Mouse (Mus musculus): ENCODE results near the gene Zfp575. TPM values are rescaled to one million over a fixed set of nuclear protein-coding genes. Genes with fewer than 3 reads are reported as not detected.

Zfp575 gene
- polyA plus RNA-seq, 1 experiment from 2014 or later: 4.0 TPM

DNA sequence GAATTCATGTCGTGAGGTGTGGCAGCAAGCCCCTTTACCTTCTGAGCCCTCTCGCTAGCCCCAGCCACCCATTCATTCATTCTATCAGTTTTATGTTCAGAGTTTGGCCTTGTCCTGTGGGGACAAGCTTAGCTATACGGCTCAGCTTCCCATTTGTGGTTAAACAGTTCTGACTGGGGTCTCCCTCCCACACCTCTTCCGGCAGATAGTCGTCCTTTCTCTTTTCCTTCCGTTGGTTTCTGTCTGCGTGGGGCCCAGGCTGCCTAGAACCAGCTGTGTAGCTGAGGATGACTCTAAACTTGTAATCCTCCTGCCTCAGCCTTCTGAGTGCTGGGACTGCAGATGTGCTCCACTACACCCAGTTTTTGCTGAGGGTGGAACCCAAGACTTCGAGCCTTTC lies 30.3 kb upstream of the Zfp575 start:
- Histone ChIP-seq H3K4me2 (no peak overlapping the region), H3K9ac (replicated peaks) (no peak overlapping the region), H3K9me3 (peaks cover 8% of the 10 kb centered on the region; the same call in 1 of the 2 replicates), H3K36me3 (no peaks in the 10 kb centered on the region), H3K4me3 (replicated peaks) (no peak overlapping the region), H3K27ac (no peak overlapping the region), H3K4me1 (replicated peaks) (peaks cover 2% of the 10 kb centered on the region), H3K27me3 (peaks cover 29% of the 10 kb centered on the region)
- WGBS: 85% methylated on average over 8 of the region's 8 CpGs
- no peak for ATAC-seq (ENCODE audit: insufficient number of reproducible peaks, insufficient read depth, low FRiP score, low TSS enrichment, low read depth)

DNA sequence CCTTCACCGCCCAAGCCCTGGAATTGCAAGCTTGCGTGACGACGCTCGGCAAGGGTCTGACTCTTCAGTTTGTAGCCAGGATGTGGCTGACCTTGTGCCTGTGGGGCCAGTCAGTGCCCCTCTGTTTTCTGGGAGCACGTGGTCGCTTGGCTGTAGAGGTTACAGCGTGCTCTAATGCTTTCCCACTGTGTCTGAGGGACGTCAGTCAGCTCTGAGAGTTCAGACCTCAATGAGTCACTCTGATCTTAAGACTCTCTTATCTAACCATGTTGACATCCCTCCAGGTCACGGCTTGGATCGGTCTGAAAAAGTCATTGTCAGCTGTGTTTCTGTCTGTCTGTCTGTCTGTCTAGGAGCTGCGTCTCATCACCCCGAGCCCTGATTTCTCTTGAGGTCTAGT lies 27.4 kb upstream of the Zfp575 start:
- Histone ChIP-seq H3K4me1 (replicated peaks) (peaks cover 24% of the 10 kb centered on the region), H3K27ac (no peak overlapping the region), H3K9ac (replicated peaks) (no peak overlapping the region), H3K9me3 (0 out of 2 replicates have a peak, but pooled peaks cover 3% of the 10 kb centered on the region), H3K36me3 (no peaks in the 10 kb centered on the region), H3K4me3 (replicated peaks) (no peak overlapping the region), H3K27me3 (peaks cover 55% of the 10 kb centered on the region), H3K4me2 (no peak overlapping the region)
- 79% methylated on average over 13 of the region's 13 CpGs for WGBS
- no peak for ATAC-seq (ENCODE audit: insufficient number of reproducible peaks, insufficient read depth, low FRiP score, low TSS enrichment, low read depth)

- H3K27ac ChIP-seq: no peak overlapping the region
- WGBS: 2% methylated on average over 27 of the region's 27 CpGs
- H3K4me2 ChIP-seq: peak overlapping the region; percentile 46
Observed at GRCm38 (mm10) chr7:24612308-24612910, 25.0 kb upstream of the Zfp575 start.

DNA sequence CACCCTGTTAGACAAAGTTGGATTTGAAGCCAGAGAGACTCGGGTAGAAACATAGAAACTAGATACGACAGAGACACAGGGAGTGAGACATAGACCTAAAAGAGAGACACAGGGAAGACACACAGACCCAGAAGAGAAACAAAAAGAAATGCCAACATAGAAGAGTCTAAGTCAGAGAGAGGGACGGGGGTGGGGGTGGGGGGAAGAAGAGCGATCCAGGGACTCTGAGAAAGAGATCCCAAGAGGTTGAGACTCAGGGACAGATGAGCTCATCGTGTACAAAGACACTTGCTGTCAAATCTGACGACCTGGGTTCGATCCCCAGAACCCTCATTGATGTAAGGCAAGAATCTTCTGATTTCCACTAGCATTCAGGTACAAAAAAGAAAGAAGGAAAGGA lies 24.3 kb upstream of the Zfp575 start:
- Histone ChIP-seq H3K27me3 (peaks cover 63% of the 10 kb centered on the region), H3K9me3 (no peaks in the 10 kb centered on the region), H3K4me2 (peak overlapping the region; percentile 58), H3K9ac (replicated peaks) (no peak overlapping the region), H3K36me3 (peaks cover 22% of the 10 kb centered on the region; the same call in 1 of the 2 replicates), H3K27ac (no peak overlapping the region), H3K4me3 (replicated peaks) (peak overlapping the region; percentile 38), H3K4me1 (replicated peaks) (peaks cover 24% of the 10 kb centered on the region)
- ATAC-seq (ENCODE audit: insufficient number of reproducible peaks, insufficient read depth, low FRiP score, low TSS enrichment, low read depth): no peak
- 14% methylated on average over 7 of the region's 7 CpGs for WGBS

More at GRCm38 (mm10) chr7:24612308-24612910, 25.0 kb upstream of the Zfp575 start:
- no peak for ATAC-seq (ENCODE audit: insufficient number of reproducible peaks, insufficient read depth, low FRiP score, low TSS enrichment, low read depth)
- peaks cover 63% of the 10 kb centered on the region for H3K27me3 ChIP-seq
- peaks cover 24% of the 10 kb centered on the region for H3K4me1 ChIP-seq (replicated peaks)
- peak overlapping the region; percentile 26 for H3K4me3 ChIP-seq (replicated peaks)
- 0 out of 2 replicates have a peak overlapping the region, but pooled peaks have one; percentile 1 for H3K9ac ChIP-seq (replicated peaks)
- peaks cover 17% of the 10 kb centered on the region; the same call in 1 of the 2 replicates for H3K36me3 ChIP-seq
- H3K9me3 ChIP-seq: no peaks in the 10 kb centered on the region

- Histone ChIP-seq H3K27ac (no peak overlapping the region), H3K4me2 (peak overlapping the region; percentile 58), H3K4me3 (replicated peaks) (peak overlapping the region; percentile 38), H3K9ac (replicated peaks) (0 out of 2 replicates have a peak overlapping the region, but pooled peaks have one; percentile 18), H3K36me3 (peaks cover 25% of the 10 kb centered on the region; the same call in 1 of the 2 replicates), H3K4me1 (replicated peaks) (peaks cover 24% of the 10 kb centered on the region), H3K9me3 (no peaks in the 10 kb centered on the region), H3K27me3 (peaks cover 63% of the 10 kb centered on the region)
- ATAC-seq (ENCODE audit: insufficient number of reproducible peaks, insufficient read depth, low FRiP score, low TSS enrichment, low read depth): peak; percentile 38; the same call in 1 of the 2 replicates
- under 1% methylated on average over 36 of the region's 36 CpGs for WGBS
Observed at GRCm38 (mm10) chr7:24610879-24611494, 23.5 kb upstream of the Zfp575 start.

DNA sequence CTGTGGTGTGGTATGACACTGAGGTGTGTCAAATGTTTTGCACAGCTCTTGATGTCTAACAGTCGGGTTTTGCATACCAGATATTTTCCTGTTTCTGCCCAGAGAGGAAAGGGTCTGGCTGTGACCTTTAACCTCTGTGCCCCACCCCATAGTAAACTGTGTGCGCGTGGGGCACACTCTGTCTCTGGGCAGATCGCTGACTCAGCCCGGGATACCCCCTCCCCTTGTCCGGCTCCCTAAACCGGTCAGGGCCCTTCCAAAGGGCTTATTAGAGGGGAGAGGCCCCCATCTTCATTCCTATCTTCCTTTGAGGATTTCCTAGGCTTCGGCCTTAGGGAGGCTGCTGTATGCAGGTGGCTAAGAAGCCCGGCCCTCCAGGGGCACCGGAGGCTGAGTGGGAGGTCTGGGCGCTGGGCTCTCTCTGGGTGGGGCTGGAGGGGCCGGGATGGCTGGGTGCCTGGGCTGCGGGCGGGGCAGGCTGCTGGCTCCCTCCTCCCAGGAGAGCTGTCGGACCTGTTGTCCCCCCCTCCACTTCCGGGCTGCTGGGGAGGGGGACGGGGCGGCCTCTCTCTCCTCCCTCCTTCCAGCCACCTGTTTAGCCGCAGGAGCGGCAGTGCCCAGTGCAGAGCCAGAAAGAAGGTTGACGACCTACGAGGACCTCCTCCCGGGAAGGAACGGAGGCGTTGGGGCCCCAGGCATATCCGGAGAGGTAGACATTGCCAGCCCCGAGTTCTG lies 22.9 kb upstream of the Zfp575 start, which contains the start of gene Phldb3:
Gene Phldb3, plus strand, starts transcription at position 620 of the 735 bp plus-strand sequence.
- peaks cover 62% of the 10 kb centered on the region for H3K27me3 ChIP-seq
- peak within 1 kb of the TSS; percentile 58 for H3K4me2 ChIP-seq
- 3% methylated on average over 27 of the region's 27 CpGs for WGBS
- no peak within 1 kb of the TSS for H3K27ac ChIP-seq
- H3K9ac ChIP-seq (replicated peaks): 0 out of 2 replicates have a peak within 1 kb of the TSS, but pooled peaks have one; percentile 18
- H3K4me3 ChIP-seq (replicated peaks): peak within 1 kb of the TSS; percentile 38
- no peak for ATAC-seq (ENCODE audit: insufficient number of reproducible peaks, insufficient read depth, low FRiP score, low TSS enrichment, low read depth)
- H3K36me3 ChIP-seq: peaks cover 25% of the 10 kb centered on the region; the same call in 1 of the 2 replicates
- no peaks in the 10 kb centered on the region for H3K9me3 ChIP-seq
- peaks cover 24% of the 10 kb centered on the region for H3K4me1 ChIP-seq (replicated peaks)

- H3K27ac ChIP-seq: no peak overlapping the region
- WGBS: 72% methylated on average over 8 of the region's 8 CpGs
- no peak overlapping the region for H3K4me3 ChIP-seq (replicated peaks)
- no peak overlapping the region for H3K9ac ChIP-seq (replicated peaks)
- H3K4me1 ChIP-seq (replicated peaks): peaks cover 24% of the 10 kb centered on the region
- ATAC-seq (ENCODE audit: insufficient number of reproducible peaks, insufficient read depth, low FRiP score, low TSS enrichment, low read depth): no peak
- no peak overlapping the region for H3K4me2 ChIP-seq
- peaks cover 28% of the 10 kb centered on the region; the same call in 1 of the 2 replicates for H3K36me3 ChIP-seq
- no peaks in the 10 kb centered on the region for H3K9me3 ChIP-seq
- peaks cover 51% of the 10 kb centered on the region for H3K27me3 ChIP-seq
Observed at GRCm38 (mm10) chr7:24608561-24608960, 21.1 kb upstream of the Zfp575 start.

DNA sequence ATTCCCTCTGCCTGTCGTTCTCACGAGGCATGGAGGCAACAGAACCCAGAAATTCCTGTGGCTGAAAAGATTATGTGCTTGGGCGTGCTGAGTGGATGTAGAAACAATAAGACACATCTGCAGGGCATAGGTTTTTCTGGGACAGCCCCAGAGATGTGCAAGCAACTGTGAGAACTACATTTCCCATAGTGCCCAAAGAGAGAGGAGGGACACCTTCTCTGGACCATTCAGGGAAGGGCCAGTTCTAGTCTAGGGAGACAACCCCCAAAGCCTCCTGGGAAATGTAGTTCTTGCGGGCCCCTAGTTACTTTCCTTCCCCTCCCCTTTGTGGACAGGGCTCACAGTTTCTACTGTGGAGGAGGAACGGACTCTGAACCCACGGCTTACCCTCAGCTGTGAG lies 20.6 kb upstream of the Zfp575 start:
- peaks cover 28% of the 10 kb centered on the region; the same call in 1 of the 2 replicates for H3K36me3 ChIP-seq
- no peak overlapping the region for H3K27ac ChIP-seq
- 45% methylated on average over 6 of the region's 6 CpGs for WGBS
- no peak overlapping the region for H3K4me2 ChIP-seq
- no peaks in the 10 kb centered on the region for H3K9me3 ChIP-seq
- peaks cover 46% of the 10 kb centered on the region for H3K27me3 ChIP-seq
- H3K4me3 ChIP-seq (replicated peaks): no peak overlapping the region
- H3K9ac ChIP-seq (replicated peaks): no peak overlapping the region
- 0 out of 2 replicates have a peak, but pooled peaks have one; percentile 39 for ATAC-seq (ENCODE audit: insufficient number of reproducible peaks, insufficient read depth, low FRiP score, low TSS enrichment, low read depth)
- peaks cover 24% of the 10 kb centered on the region for H3K4me1 ChIP-seq (replicated peaks)

DNA sequence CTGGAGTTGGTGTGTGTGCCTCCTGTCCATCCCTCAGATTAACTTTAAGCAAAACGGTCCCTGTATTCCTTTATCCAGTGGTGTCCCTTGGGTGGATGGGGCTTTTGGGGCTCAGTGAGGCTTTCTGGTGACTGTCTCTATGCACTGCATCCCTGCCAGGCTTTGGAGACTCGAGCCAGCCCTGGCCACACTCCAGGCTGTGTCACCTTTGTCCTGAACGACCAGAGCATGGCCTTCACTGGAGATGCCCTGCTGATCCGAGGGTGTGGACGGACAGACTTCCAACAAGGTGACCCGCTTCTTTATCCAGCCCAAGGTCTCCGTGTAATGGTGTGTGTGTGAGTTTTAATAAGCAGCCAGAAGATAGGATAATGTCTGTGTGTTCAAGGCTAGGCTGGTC lies 18.6 kb upstream of the Zfp575 start:
- no peak overlapping the region for H3K4me2 ChIP-seq
- no peak overlapping the region for H3K4me3 ChIP-seq (replicated peaks)
- H3K9ac ChIP-seq (replicated peaks): no peak overlapping the region
- 82% methylated on average over 7 of the region's 7 CpGs for WGBS
- no peak for ATAC-seq (ENCODE audit: insufficient number of reproducible peaks, insufficient read depth, low FRiP score, low TSS enrichment, low read depth)
- H3K9me3 ChIP-seq: no peaks in the 10 kb centered on the region
- H3K27me3 ChIP-seq: peaks cover 27% of the 10 kb centered on the region
- H3K36me3 ChIP-seq: peaks cover 28% of the 10 kb centered on the region; the same call in 1 of the 2 replicates
- no peak overlapping the region for H3K27ac ChIP-seq
- H3K4me1 ChIP-seq (replicated peaks): peaks cover 11% of the 10 kb centered on the region

DNA sequence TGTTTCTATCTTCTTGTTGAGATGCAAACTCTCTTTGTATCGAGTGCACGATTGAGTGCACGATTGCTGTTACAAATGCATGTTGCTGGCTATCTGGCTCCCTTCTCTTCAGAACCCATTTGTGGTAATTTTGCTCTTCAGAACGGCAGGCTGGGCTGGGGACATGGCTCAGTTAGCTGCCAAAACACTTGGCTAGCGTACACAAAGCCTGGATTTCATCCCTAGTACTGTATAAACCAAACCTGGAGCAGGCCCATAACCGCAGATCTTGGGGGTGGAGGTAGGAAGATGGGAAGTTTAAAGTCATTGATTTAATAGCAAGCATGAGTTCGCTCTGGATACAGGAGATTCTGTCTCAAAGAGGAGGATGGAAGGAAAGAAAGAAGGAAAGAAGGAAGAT lies 18.1 kb upstream of the Zfp575 start:
- no peak overlapping the region for H3K4me3 ChIP-seq (replicated peaks)
- H3K4me2 ChIP-seq: no peak overlapping the region
- H3K4me1 ChIP-seq (replicated peaks): peaks cover 6% of the 10 kb centered on the region
- no peak overlapping the region for H3K9ac ChIP-seq (replicated peaks)
- no peak overlapping the region for H3K27ac ChIP-seq
- WGBS: 82% methylated on average over 7 of the region's 7 CpGs
- peaks cover 28% of the 10 kb centered on the region; the same call in 1 of the 2 replicates for H3K36me3 ChIP-seq
- ATAC-seq (ENCODE audit: insufficient number of reproducible peaks, insufficient read depth, low FRiP score, low TSS enrichment, low read depth): no peak
- H3K27me3 ChIP-seq: peaks cover 22% of the 10 kb centered on the region
- no peaks in the 10 kb centered on the region for H3K9me3 ChIP-seq
